Mouse (Mus musculus) lung, postnatal 0 days (tissue): ENCODE results near the gene Sh3rf1.

Experiments used
- CTCF ChIP-seq: IDR thresholded peaks from 2 replicates; pipeline ENCODE4 v1.5.1; 2016; ENCODE audit warnings: antibody characterized with exemption, mild to moderate bottlenecking
- EP300 ChIP-seq: IDR thresholded peaks from 2 replicates; pipeline ENCODE4 v1.6.1; 2016; ENCODE audit warnings: antibody characterized with exemption, mild to moderate bottlenecking, control low read depth

DNA sequence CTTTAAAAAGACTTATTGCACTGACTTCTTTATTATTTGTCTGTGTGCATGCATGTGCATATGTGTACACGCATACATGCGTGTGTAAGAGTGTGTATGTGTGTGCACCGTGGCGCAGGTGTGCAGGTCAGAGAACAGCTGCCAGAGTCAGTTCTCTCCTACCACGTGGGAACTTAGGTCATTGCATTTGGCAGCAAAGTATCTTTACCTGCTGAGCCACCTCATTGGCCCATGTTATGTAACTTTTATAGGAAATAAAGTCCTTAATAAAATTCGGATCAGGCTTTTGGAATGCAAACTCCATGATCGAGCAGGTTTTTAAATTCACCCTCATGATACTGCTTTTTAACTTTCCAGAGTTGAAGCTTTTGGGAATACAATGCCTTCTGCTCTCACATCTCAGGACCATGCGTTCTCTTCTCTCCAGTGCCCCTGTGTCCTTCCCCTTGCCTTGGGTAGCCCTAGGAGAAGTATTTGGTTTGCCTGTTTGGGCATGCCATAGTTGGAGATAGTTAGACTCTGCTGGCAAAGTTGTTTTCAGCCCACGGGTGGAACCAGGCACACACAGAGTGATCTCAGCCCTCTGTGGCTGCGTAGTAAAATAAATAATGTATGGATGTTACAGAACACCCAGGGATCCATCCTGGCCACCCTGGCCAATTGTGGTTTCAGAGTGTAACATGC lies 44.7 kb downstream of the Sh3rf1 start:
- TF ChIP-seq EP300 (no peak), CTCF (no peak)
